Mouse (Mus musculus) embryo, embryonic 11 days (tissue): ENCODE results near the gene Nprl3.
A peak's percentile ranks its signal among the peaks of the same experiment; 100 is the strongest.
"Not testable (repeated sequence)": the region's sequence is repeated elsewhere in the genome, so short reads cannot be mapped to it uniquely, and the experiment has no call there.

ENCODE experiments used
- DNase-seq: peaks from one replicate; pipeline ENCODE4 v3.0.0-alpha.2; 2015

The Nprl3 gene

DNA sequence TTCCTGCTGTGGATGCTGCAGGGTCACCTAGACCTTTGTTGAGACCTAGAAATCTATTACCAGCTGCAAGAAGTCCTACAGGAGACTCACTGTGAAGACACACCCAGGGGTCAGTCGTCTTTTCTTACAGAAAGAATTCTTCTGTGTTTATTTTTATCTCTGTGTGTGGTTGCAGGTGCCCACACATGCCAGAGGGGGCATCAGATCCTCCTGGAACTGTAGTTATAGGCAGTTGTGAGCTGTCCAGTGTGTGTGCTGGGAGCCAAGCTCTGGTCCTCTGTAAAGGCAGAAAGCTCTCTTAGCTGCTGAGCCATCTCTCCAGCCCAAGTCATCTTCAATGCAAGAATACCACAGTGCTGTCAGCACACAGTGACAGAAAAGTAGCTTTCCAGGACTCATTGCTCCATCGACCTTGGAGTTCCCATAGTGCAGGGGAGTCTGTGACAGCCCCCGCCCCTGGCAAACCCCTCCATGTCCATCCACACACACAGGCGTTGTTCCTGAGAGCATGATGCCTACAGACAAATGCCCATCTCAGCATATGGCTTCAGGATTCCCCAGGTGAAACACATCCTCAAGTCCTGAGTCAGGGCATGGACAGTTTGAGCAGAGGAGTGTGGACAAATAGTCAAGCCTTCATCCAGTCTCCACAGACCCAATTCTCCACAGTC is 44.1 kb downstream of the Nprl3 start:
- DNase-seq: no peak

GRCm38 (mm10) chr11:32222570-32223194 is 44.8 kb downstream of the Nprl3 start:
- peak; percentile 40 for DNase-seq

DNA sequence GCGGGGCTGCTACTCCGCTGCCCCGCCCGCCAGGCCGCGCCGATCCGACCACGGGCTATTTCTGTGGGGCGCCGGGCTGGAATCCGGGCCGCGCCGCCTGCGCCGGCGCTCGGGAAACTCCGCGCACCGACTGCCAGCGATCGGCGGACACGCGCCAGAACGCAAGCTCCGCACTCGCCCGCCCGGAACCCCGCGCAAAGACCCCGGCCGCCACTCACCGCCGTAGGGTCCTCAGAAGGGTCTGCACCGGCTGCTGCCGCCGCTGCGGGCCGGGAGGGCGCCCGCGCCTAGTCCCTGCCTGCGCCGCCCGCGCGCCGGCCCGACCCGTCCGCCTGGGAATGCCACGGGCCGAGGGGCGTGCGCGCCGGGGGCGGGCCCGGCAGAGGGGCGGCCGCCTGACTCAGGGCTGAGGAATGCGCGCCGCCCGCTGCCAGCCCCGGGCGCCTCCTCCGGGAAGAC is 45.5 kb downstream of the Nprl3 start, which contains the start of gene Rhbdf1:
Gene Rhbdf1 (minus strand): TSS at position 350 of the 459 bp plus-strand sequence.
- DNase-seq: peak; percentile 85

- DNase-seq: peak; percentile 84
These were observed 46.1 kb downstream of the Nprl3 start for GRCm38 (mm10) chr11:32221225-32221950.

- DNase-seq: no peak
These were observed 46.8 kb downstream of the Nprl3 start for GRCm38 (mm10) chr11:32220607-32221224.

GRCm38 (mm10) chr11:32219287-32219686 is 48.2 kb downstream of the Nprl3 start:
- DNase-seq: no peak

GRCm38 (mm10) chr11:32218501-32219050 is 48.9 kb downstream of the Nprl3 start:
- DNase-seq: peak; percentile 41

DNA sequence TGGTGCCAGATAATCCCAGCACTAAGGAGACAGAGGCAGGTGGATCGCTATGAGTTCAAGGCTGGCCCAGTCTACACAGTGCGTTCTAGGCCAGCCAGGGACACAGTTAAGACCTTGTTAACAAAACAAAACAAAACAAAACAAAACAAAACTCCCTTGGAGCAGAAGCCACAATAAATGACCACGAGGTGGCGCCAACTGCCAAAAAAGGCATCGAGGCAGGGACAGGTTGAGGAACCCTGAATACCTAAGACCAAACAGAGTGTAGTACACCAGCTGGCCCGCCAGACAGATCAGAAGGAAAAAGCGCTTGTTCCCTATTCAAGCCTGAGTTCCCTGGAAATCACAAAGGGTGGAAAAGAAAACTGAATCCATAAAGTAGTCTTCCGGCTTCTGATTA is 50.7 kb downstream of the Nprl3 start:
- peak; percentile 87 for DNase-seq

GRCm38 (mm10) chr11:32215372-32216162 is 51.9 kb downstream of the Nprl3 start:
- no peak for DNase-seq

DNA sequence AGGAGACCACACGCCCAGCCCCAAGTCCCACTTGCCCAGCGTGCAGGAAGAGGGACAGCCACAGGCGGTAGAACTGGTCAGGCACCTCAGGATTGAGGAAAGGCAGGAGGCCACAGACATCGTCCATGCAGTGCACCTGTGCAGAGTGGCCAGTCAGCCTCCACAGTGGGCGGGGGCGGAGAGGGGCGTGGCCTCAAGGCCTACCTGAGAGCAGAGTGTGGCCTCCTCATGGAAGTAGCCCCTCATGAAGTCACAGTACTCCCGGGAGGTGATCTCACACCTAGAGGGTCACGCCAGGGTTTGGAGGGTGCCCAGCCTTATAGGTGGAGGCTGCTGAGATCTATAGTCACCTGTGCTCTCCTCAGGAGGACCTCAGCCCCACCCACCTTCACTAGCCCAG is 56.9 kb downstream of the Nprl3 start:
- DNase-seq: no peak

- peak; percentile 99 for DNase-seq
These were observed 62.2 kb downstream of the Nprl3 start, which contains the start of gene Snrnp25 for GRCm38 (mm10) chr11:32205058-32205873. Gene Snrnp25 (plus strand): TSS chr11:32205415.

GRCm38 (mm10) chr11:32201922-32202685 is 65.4 kb downstream of the Nprl3 start:
- DNase-seq: no peak

DNA sequence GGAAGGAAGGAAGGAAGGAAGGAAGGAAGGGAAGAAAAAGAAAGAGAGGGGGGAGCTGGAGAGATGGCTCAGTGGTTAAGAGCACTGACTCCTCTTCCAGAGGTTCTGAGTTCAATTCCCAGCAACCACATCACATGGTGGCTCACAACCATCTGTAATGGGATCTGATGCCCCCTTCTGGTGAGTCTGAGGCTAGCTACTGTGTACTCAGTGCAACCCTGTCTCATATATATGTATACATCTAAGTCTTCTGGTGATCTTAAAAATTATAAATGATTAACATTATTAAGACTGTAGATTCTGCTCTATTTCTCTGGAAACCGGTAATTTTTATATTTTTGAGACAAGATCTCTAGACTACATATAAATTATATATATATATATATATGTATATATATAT is 66.5 kb downstream of the Nprl3 start:
- not testable (repeated sequence) for DNase-seq

- DNase-seq: no peak
These were observed 67.4 kb downstream of the Nprl3 start, which contains the start of gene Il9r for GRCm38 (mm10) chr11:32200075-32200601. Gene Il9r (minus strand): TSS chr11:32200279.

- no peak for DNase-seq
These were observed 68.3 kb downstream of the Nprl3 start for GRCm38 (mm10) chr11:32199230-32199629.

GRCm38 (mm10) chr11:32198256-32198955 is 69.1 kb downstream of the Nprl3 start:
- no peak for DNase-seq

DNA sequence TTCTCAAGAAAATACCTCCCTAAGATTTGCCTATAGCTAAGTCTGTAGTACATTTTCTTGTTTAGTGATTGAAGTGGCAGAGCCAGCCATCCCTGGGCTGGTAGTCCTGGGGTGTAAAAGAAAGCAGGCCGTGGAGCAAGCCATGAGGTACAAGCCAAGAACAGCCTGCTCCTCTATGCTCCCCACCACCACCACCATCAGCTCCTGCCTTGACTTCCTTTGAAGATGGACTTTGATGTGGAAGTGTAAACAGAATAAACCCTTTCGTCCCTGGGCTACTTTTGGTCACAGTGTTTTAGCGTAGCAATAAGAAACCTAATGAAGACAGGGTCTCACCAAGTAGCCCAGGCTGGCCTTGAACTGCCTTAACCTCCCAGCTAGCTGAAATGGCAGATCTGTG is 69.7 kb downstream of the Nprl3 start:
- no peak for DNase-seq

GRCm38 (mm10) chr11:32196727-32197126 is 70.8 kb downstream of the Nprl3 start:
- DNase-seq: no peak

DNA sequence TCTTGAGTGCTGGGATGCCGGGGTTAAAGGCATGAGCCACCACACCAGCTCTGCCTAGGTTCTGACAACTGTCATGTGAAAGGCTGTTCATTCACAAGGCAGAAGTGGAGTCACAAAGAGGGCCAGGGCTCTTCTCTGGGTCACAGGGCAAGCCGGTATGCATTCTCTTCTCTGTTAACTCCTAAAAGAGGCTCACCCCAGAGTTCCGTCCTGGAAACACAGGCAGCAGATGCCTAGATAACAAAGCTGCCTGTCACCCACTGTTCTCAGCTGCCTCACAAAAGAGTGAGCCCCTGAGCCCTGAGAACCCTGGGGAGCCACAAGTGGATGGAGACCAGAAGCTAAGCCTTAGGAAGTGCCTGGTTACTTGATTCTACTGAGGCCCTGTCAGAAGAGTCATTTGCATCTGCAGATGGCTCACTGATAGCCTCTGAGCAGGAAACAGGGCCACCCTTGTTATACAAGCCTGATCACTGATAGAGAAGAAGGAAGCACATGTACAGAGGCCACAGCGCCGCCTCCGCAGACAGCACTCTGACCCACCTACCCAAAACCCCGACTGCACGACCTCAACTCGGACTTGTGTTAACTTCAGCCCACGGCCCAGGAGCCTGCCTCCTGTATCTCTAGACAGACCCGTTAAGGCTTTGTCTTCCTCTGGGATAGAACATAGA is 71.5 kb downstream of the Nprl3 start:
- no peak for DNase-seq
